Mouse (Mus musculus) thymus, postnatal 36 days (tissue): Measurements from ENCODE around the gene Gm5773.
"Not testable (repeated sequence)": the region's sequence is repeated elsewhere in the genome, so short reads cannot be mapped to it uniquely, and the experiment has no call there.

Experiments
- DNase-seq, 2 experiments: peaks; one replicate each; pipeline ENCODE4 v3.0.0; 2022; ENCODE audit warnings: mixed read lengths in 2 of 2

Gm5773 gene

GRCm38 (mm10) chr3:93772700-93773099 lies at the start of gene Gm5773:
Gm5773 (plus strand) TSS chr3:93773000.
- not testable (repeated sequence) for DNase-seq

DNA sequence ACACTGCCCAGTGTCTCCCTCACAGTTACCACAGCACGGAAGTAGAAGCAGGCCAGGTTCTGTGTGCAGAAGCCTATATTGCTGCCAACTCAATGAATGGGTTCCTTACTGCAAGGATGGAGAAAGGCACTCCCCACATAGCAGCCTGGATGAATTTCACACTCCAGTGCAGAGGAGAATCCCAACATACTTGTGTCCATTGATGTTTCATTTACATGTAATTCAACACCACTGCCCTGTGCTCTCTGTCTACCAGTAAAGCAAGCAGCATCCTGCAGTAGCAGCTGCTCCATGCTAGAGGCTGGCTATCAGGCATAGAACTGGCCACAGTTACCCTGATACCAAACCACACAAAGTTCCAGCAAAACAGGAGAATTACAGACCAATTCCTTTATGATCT lies 27.3 kb upstream of the Gm5773 start:
- DNase-seq, result not testable (repeated sequence)

DNA sequence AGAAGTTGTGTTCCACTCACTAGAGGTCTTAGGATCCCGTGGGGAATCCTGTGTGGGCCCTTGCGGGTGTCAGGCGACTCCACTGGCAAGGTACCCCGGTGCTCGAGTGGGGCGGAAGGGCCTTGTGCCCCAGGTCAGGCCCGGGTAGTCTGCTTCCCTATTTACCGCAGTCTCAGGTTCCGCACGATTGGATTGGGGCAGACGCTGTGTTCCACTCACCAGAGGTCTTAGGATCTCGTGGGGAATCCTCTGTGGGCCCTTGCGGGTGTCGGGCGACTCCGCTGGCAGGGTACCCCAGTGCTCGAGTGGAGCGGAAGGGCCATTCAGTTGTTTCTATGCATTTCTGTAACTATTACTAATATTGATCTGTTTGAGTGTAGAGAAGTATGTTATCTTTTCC lies 18.8 kb upstream of the Gm5773 start:
- DNase-seq, result not testable (repeated sequence)

DNA sequence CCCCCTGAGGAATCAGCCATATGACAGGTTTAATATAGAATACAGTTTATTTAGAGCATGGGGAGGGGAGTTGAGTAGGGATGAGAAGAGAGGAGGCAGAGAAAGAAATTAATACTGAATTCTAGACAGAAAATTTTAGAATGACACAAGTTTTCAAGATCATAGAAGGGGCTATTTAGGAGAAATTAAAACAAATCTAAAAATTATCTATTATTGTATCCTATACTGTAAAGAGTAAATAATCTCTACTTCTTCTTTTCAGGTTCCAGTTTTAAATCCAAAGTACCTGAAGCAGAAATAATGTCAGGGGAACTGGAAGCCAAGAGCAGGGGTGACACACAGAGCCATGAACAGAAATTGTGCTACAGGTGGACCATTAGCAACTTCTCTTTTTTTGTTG lies 23.3 kb downstream of the Gm5773 start, which contains the start of gene Tdpoz4:
TSS of gene Tdpoz4 (plus strand) at position 301 of the 400 bp plus-strand sequence.
- not testable (repeated sequence) for DNase-seq

DNA sequence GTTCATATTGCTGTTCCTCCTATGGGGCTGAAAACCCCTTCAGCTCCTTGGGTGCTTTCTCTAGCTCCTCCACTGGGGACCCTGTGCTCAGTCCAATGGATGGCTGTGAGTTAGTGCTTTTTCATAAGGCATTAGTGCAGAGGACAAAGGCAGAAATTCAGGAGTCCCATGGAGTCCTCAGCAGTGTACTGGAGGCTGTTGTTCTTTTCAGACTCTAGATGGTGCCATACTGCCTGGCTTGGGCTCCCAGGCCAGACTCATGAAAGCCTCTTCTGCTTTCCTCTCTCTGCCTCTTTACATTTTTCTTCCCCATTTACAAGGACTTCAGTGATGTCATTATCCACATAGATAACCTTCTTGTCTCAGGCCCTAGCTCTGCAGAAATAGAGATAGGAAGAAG lies 40.5 kb downstream of the Gm5773 start:
- DNase-seq, result not testable (repeated sequence)
